Mouse (Mus musculus): ENCODE measurements at regions not wholly inside any gene's neighbourhood (a gene's known extent, or its start where the extent isn't known, plus 50 kb on each side); places are given as distances from the start of the nearest gene placed in this dataset.
A peak's percentile ranks its signal among the peaks of the same experiment; 100 is the strongest.

- no peak for DNase-seq
Measured at GRCm38 (mm10) chr4:56456788-56457187, 283.1 kb upstream of the Gm26657 start.

DNA sequence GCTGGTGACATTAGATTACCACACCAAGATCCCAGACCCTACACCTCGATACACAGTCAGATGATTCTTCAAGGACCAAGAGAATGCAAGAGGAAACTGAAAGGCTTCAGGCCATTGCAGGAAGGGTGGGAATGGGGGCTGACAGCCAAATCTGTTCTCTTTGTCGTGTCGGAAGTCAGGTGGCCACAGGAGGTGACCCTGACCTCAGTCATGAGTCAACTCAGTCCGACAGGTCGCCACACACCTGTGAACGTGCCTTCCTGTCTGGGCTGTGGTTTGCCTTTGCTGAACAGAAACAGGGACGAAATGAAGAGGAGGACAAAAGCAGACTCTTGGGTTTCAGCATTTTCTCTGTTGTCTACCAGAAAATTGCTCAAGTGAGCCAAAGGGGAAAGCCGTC, 318.3 kb upstream of the Gm26657 start:
- no peak for DNase-seq

GRCm38 (mm10) chr4:56419122-56419913, 320.6 kb upstream of the Gm26657 start:
- DNase-seq, result no peak

DNA sequence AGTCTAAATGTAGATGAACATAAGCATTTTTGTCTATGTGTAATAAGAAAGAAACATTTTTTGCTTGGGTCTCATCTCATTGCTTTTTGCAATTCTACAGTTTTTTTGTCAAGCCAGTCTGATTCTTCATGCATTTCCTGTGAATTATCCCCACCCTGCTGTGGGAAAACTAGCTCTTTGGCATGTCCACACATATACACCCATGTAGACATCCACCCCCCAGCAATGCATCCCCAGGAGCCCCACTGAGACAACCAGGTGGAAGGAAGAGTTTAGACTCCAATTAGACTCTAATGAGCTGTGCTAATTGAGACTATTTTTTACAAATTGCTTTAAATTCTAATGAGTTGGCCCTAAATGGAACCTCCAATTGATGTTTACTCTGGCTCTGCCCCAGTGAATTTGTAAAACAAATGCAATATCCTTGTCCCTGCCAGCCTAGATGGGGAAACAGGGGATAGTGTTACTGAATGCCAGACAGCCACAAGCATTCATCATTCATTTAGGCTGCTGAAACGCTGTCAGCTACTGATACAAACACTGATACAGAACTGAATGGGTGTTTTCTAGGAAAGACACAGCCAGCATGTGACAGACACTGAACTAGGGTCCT, 328.7 kb upstream of the Gm26657 start:
- DNase-seq, result no peak

GRCm38 (mm10) chr4:56393793-56394192, 346.1 kb upstream of the Gm26657 start:
- no peak for DNase-seq

GRCm38 (mm10) chr4:56387051-56387450, 352.8 kb upstream of the Gm26657 start:
- DNase-seq, result peak; percentile 5 to 13

GRCm38 (mm10) chr4:56375745-56376144, 364.1 kb upstream of the Gm26657 start:
- no peak for DNase-seq

- DNase-seq, result no peak
Measured at GRCm38 (mm10) chr4:56374466-56374865, 365.4 kb upstream of the Gm26657 start.

GRCm38 (mm10) chr4:56373746-56374145, 366.1 kb upstream of the Gm26657 start:
- no peak for DNase-seq

DNA sequence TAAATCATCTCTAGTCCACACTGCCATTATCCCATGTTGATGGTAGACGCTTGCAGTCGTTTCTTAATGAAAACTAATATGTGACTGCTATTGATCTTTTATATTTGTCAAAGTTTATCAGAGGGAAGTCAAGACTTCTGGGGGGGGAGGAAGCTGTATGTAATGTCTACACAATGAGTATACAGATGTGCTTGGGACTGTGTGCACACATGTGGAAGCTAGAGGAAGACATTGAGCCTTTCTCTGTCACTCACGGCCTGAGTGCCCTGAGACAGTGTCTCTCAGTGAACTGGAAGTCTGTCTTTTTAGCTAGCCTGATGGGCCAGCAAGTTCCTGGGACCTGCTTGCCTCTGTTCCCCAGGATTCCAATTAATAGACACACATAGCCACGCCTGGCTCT, 366.7 kb upstream of the Gm26657 start:
- no peak for DNase-seq

GRCm38 (mm10) chr4:56372711-56373110, 367.2 kb upstream of the Gm26657 start:
- DNase-seq, result no peak

GRCm38 (mm10) chr4:56364594-56364993, 375.3 kb upstream of the Gm26657 start:
- DNase-seq, result no peak

DNA sequence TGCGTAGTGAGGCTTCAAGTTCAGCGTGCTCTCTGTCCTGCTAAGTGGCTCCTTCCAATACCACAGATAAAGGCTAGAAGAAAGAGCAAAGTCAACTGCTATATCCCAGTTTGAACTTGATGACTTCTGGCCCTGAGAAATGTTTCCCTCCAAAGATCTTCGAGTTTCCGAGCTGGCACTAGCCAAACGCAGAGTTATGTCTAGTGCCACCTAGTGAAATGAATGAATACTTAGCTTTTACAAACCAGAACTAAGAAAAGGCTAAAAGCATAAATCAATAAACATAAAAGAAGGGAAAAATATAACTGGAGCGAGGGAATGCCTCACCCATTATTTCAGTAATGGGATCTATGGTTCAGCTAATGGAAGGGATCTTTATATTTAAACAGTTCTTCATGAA, 377.7 kb upstream of the Gm26657 start:
- no peak for DNase-seq

DNA sequence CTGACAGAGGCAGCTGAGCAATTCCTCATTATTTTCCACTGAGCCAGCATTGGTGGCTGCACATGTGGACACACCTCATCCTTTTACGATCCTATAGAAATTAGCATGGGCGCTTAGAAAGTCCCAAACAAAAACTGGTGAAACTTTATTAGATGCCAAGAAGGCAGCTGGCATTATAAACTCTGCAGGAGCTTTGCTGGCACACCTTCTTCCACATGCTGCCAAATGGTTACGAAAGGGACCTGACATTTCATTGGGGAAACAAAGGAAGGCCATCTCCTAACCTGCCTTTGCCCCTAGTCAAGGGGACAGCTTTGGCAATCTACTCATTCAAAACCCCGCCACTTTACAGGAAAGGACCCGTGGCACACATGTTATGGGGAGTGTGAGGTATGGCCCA, 390.7 kb upstream of the Gm26657 start:
- DNase-seq, result peak in 1 of 2 experiments; percentile 3

DNA sequence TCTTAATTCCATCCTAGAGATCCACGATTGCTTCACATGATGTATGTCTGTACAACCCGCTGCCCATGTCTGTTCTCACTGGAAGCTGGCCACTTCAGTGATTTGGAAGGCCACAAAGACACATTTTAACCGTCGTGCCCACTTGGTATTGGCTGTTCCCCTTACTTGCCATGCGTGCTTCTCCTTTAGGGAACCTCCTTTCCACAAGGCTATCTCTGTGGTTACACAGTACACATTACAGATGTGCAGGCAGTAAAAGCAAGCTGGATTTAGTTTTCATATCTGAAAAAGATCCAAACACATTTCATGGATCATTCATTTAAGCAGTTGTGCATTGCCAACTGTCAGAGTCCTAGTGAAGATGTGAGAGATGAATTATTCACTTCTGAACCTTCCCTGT, 414.7 kb upstream of the Gm26657 start:
- DNase-seq, result no peak

- no peak for DNase-seq
Measured at GRCm38 (mm10) chr4:56319134-56319533, 420.7 kb upstream of the Gm26657 start.

DNA sequence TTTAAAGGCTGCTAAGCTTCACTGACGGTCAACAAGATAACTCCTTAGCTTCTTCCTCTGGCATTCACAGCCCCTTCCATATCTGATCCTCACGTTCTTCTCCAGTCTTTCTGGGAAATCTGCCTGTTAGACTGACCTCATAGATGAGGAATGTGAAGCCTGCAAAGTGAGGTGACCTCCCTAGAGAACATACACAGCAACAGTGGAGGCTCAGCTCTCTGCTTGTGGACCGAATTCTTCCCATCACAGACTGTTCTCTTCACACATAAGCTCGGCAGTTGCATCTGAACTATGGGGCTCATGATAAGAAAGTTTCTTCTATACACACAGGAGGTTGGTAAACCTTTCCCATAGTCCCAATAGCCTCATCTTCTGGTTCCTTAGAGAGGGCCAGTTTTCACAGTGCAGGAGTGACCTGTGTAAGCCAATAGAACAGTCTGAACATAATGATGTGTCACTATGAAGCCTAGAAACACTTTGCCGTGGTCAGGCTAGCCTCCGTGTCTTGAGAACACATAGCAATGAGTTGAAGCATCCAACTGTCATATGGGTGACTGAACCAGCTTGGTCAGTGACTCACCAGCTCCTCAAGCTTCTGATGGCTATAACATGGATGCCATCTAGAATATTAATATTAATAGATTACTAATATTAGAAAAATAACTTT, 434.1 kb upstream of the Gm26657 start:
- DNase-seq, result no peak

DNA sequence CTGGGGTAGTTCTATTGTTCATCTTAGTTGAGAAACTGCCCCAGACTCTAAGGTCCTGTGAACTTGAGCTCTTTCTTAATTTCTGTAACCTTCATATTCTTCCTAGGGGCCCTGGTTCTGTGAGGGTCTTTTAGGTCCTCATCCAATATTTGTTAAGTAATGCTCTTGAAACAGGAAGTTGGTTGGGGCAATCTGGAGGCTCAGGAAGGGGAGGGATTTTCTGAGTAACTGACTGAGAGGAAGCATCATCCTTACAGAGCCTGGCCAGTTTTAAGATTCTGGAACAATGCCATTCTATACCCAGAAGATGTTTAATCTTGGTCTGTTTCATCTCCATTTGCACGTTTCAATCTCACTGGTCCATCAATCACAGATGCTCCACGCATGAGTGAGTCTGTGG, 435.6 kb upstream of the Gm26657 start:
- DNase-seq, result no peak

GRCm38 (mm10) chr4:56287980-56288379, 451.9 kb upstream of the Gm26657 start:
- DNase-seq, result no peak

DNA sequence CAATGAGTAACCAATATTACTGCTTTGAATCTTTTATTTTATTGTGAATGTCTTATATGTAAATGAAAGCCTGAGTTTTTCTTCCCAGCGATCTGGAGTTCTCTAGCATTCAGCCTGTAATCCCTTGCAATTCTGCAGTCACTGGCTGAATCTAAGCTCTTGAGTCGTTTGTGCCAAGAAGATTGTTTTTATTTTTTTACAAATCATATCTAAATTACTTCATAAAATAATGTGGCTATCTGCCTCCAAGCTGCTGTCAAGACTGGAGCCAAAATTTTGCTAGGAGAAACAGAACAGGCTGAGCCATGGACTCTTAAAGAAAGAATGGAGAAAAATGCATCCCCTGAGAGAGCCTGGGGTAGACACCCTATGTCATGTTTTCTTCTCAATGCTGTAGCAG, 455.4 kb upstream of the Gm26657 start:
- DNase-seq, result no peak

- DNase-seq, result no peak
Measured at GRCm38 (mm10) chr4:56275836-56276235, 464.0 kb upstream of the Gm26657 start.

- no peak for DNase-seq
Measured at GRCm38 (mm10) chr4:56271390-56271789, 468.5 kb upstream of the Gm26657 start.

- no peak for DNase-seq
Measured at GRCm38 (mm10) chr4:56264626-56265025, 475.2 kb upstream of the Gm26657 start.

All from adrenal gland, postnatal 36 days (tissue).